28 mouse cellular contexts compared by ENCODE assay signal in the genomic region with DNA sequence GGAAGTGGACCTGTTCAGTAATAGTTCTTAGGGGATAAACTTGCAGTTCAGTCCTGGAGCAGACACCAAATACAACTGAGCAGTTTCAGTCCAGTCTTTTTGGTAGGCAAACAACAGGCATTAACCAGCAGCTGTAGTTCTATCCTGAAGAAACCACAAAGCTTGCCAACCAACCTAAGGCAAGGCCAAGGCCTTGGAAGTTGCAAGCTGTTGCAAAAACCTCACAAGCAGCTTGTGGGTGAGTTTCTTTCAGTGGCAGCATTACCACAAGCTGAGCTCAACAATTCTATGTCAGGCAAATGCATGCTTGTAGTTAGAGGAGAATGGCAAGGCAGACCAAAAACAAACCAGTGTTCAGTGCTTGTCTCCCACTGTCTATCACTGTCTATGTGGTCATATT.
DNase-seq lines count a peak whose midpoint lies in the region; ATAC-seq lines count a peak whose summit lies in the region.
"Had no signal": no experiment of that assay in that cellular context is flagged by ENCODE, and none has a peak within 500 bp of the region (broad histone marks: within the 10 kb centered on the region; RNA-seq: fewer than 3 reads in every experiment).

No protein-coding gene starts in this region.

- H3K4me3 ChIP-seq in heart, embryonic 12.5 days: no peak overlapping the region
- H3K4me3 ChIP-seq: embryonic facial prominence, embryonic 10.5 days; embryonic facial prominence, embryonic 13.5 days; erythroblast, embryonic 14.5 days; forebrain, embryonic 12.5 days; heart, embryonic 15.5 days; hindbrain, embryonic 10.5 days; hindbrain, embryonic 13.5 days; intestine, embryonic 15.5 days had no signal

- intact Hi-C loops in left cerebral cortex, postnatal 4 days (cut with DNase I): no loop called here

- peak; percentile 42 for DNase-seq in heart, adult 11 months
- DNase-seq in adrenal gland, postnatal 10 days: peak; percentile 9
- peak; percentile 5 to 48 for DNase-seq in adrenal gland, postnatal 36 days
- DNase-seq in left cerebral cortex, postnatal 4 days: no peak
- no peak for DNase-seq in lung, postnatal 25 days (ENCODE audit: low spot score)
- DNase-seq: cerebellum, adult 11-12 months; cerebellum, adult 8-10 months; cerebellum, postnatal 10 days; cerebellum, postnatal 36 days; embryo, embryonic 11 days; gastrocnemius, postnatal 10 days; gastrocnemius, postnatal 36 days; heart, postnatal 10 days; heart, postnatal 36 days; kidney, adult 11 months had no signal

- H3K27me3 ChIP-seq in heart, embryonic 12.5 days (replicated peaks): no peaks in the 10 kb centered on the region
- H3K27me3 ChIP-seq: embryonic facial prominence, embryonic 13.5 days; forebrain, embryonic 12.5 days; heart, embryonic 15.5 days; hindbrain, embryonic 13.5 days; intestine, embryonic 15.5 days had no signal

- no peaks in the 10 kb centered on the region for H3K4me1 ChIP-seq in heart, embryonic 12.5 days (replicated peaks)
- H3K4me1 ChIP-seq: embryonic facial prominence, embryonic 10.5 days; embryonic facial prominence, embryonic 13.5 days; forebrain, embryonic 12.5 days; heart, embryonic 15.5 days; hindbrain, embryonic 10.5 days; hindbrain, embryonic 13.5 days; intestine, embryonic 15.5 days had no signal

- H3K27ac ChIP-seq in heart, embryonic 12.5 days (ENCODE audit: poor library complexity, severe bottlenecking): no peak overlapping the region
- H3K27ac ChIP-seq: embryonic facial prominence, embryonic 10.5 days; embryonic facial prominence, embryonic 13.5 days; forebrain, embryonic 12.5 days; heart, embryonic 15.5 days; hindbrain, embryonic 10.5 days; hindbrain, embryonic 13.5 days; intestine, embryonic 15.5 days had no signal

- no peak for ATAC-seq in heart, embryonic 12.5 days (ENCODE audit: insufficient number of reproducible peaks, low FRiP score)
- ATAC-seq: CD4-positive, CD25-positive, alpha-beta regulatory T cell, adult 4 months; forebrain, embryonic 16.5 days; hindbrain, embryonic 16.5 days; intestine, embryonic 15.5 days had no signal

- H3K9ac ChIP-seq in heart, embryonic 12.5 days: no peak overlapping the region
- H3K9ac ChIP-seq: embryonic facial prominence, embryonic 13.5 days; forebrain, embryonic 12.5 days; heart, embryonic 15.5 days; hindbrain, embryonic 13.5 days; intestine, embryonic 15.5 days had no signal

- H3K9me3 ChIP-seq in heart, embryonic 12.5 days (replicated peaks): no peaks in the 10 kb centered on the region
- H3K9me3 ChIP-seq: embryonic facial prominence, embryonic 10.5 days; embryonic facial prominence, embryonic 13.5 days; forebrain, embryonic 12.5 days; heart, embryonic 15.5 days; hindbrain, embryonic 10.5 days; hindbrain, embryonic 13.5 days; intestine, embryonic 15.5 days had no signal

- H3K4me2 ChIP-seq in heart, embryonic 12.5 days: no peak overlapping the region
- H3K4me2 ChIP-seq: embryonic facial prominence, embryonic 13.5 days; forebrain, embryonic 12.5 days; heart, embryonic 11.5 days; heart, embryonic 15.5 days; hindbrain, embryonic 13.5 days; intestine, embryonic 15.5 days had no signal

- no peaks in the 10 kb centered on the region for H3K36me3 ChIP-seq in heart, embryonic 12.5 days
- H3K36me3 ChIP-seq: embryonic facial prominence, embryonic 10.5 days; embryonic facial prominence, embryonic 13.5 days; forebrain, embryonic 12.5 days; heart, embryonic 15.5 days; hindbrain, embryonic 10.5 days; hindbrain, embryonic 13.5 days; intestine, embryonic 15.5 days had no signal

Comparison
In these comparisons a context has a peak if more than half of its experiments do, and no peak if none do; other contexts are left out.
1. DNase-seq: peak in heart, adult 11 months (single experiment), adrenal gland, postnatal 10 days (single experiment) and adrenal gland, postnatal 36 days (2 of 2); none in left cerebral cortex, postnatal 4 days (single experiment) and lung, postnatal 25 days (single experiment).